Mouse (Mus musculus): ENCODE measurements around the gene Prelid3b. TPM values are rescaled to one million over a fixed set of nuclear protein-coding genes. Genes with fewer than 3 reads are reported as not detected.

Gene Prelid3b
- total RNA-seq (2014; rRNA removed) (68.7 and 77.2 TPM in 2 replicates), polyA plus RNA-seq (2015; fragmentation: Nextera tagmentation; extraction: Ambion mirVana) (106 and 107 TPM in 2 replicates)

- Histone ChIP-seq H3K4me2 (ENCODE audit: low read depth) (peak within 1 kb of the TSS; percentile 67), H3K4me3 (ENCODE audit: low read depth, low read length) (peak within 1 kb of the TSS; percentile 66), H3K27ac (ENCODE audit: low read depth, low read length) (0 out of 2 replicates have a peak within 1 kb of the TSS, but pooled peaks have one; percentile 50), H3K4me1 (ENCODE audit: insufficient read depth) (no peaks in the 10 kb centered on the region), H3K36me3 (ENCODE audit: insufficient read depth) (peaks cover 6% of the 10 kb centered on the region; the same call in 1 of the 2 replicates), H3K9me3 (ENCODE audit: low read length) (no peaks in the 10 kb centered on the region), H3K27me3 (ENCODE audit: insufficient read depth, low read length) (no peaks in the 10 kb centered on the region), H3K9ac (peak within 1 kb of the TSS; percentile 61)
- DNase-seq (peak; percentile 99), ATAC-seq (peak; percentile 99)
- no peak for TF ChIP-seq CTCF (IDR thresholded peaks at IDR 0.05; ENCODE audit: low read depth)
- WGBS = 4% methylated on average over 53 of the region's 53 CpGs
These were observed at the start of gene Prelid3b for GRCm38 (mm10) chr2:174472818-174473549. TSS of gene Prelid3b (minus strand) at chr2:174473081.

DNA sequence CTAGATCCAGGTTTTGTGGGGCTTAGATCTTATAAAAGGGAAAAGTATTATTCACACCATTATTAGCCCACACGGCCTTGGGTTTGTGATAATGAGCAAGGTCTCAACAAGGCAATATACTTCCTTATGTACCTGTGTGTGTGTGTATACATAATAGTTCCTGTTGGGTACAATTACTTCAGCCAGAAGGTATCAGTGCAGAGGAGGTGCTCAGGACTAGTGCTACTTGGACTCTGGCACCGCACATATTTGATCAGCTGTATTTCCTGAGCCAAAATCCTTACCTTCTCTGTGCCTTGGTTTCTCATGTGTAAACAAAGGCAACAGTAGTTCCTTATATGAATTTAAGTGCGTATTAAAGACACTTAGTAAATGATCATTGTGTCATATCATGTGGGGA, 49.3 kb upstream of the Prelid3b start:
- H3K9me3 ChIP-seq (ENCODE audit: low read length) = no peaks in the 10 kb centered on the region
- no peak overlapping the region for H3K4me2 ChIP-seq (ENCODE audit: low read depth)
- no peak overlapping the region for H3K4me3 ChIP-seq (ENCODE audit: low read depth, low read length)
- no peaks in the 10 kb centered on the region for H3K36me3 ChIP-seq (ENCODE audit: insufficient read depth)
- no peak for TF ChIP-seq CTCF (IDR thresholded peaks at IDR 0.05; ENCODE audit: low read depth)
- WGBS = 95% methylated on average over 3 of the region's 3 CpGs
- H3K27me3 ChIP-seq (ENCODE audit: insufficient read depth, low read length) = no peaks in the 10 kb centered on the region
- H3K4me1 ChIP-seq (ENCODE audit: insufficient read depth) = no peaks in the 10 kb centered on the region
- no peak overlapping the region for H3K9ac ChIP-seq
- no peak overlapping the region for H3K27ac ChIP-seq (ENCODE audit: low read depth, low read length)
- no peak for ATAC-seq
- DNase-seq = no peak

- Histone ChIP-seq H3K36me3 (ENCODE audit: insufficient read depth) (no peaks in the 10 kb centered on the region), H3K4me1 (ENCODE audit: insufficient read depth) (no peaks in the 10 kb centered on the region), H3K9me3 (ENCODE audit: low read length) (no peaks in the 10 kb centered on the region), H3K4me3 (ENCODE audit: low read depth, low read length) (no peak overlapping the region), H3K4me2 (ENCODE audit: low read depth) (no peak overlapping the region), H3K27ac (ENCODE audit: low read depth, low read length) (no peak overlapping the region), H3K27me3 (ENCODE audit: insufficient read depth, low read length) (no peaks in the 10 kb centered on the region), H3K9ac (no peak overlapping the region)
- WGBS = 69% methylated on average over 8 of the region's 8 CpGs
- no peak for TF ChIP-seq CTCF (IDR thresholded peaks at IDR 0.05; ENCODE audit: low read depth)
- ATAC-seq (no peak), DNase-seq (no peak)
These were observed 44.5 kb upstream of the Prelid3b start for GRCm38 (mm10) chr2:174517141-174518079.

- H3K4me1 ChIP-seq (ENCODE audit: insufficient read depth) = no peaks in the 10 kb centered on the region
These were observed 42.0 kb upstream of the Prelid3b start for GRCm38 (mm10) chr2:174514887-174515286.

GRCm38 (mm10) chr2:174513827-174514226, 40.9 kb upstream of the Prelid3b start:
- DNase-seq = no peak
- no peaks in the 10 kb centered on the region for H3K27me3 ChIP-seq (ENCODE audit: insufficient read depth, low read length)
- no peaks in the 10 kb centered on the region for H3K36me3 ChIP-seq (ENCODE audit: insufficient read depth)
- no peaks in the 10 kb centered on the region for H3K9me3 ChIP-seq (ENCODE audit: low read length)
- no peak for ATAC-seq
- H3K4me2 ChIP-seq (ENCODE audit: low read depth) = no peak overlapping the region
- H3K4me1 ChIP-seq (ENCODE audit: insufficient read depth) = no peaks in the 10 kb centered on the region
- TF ChIP-seq CTCF (IDR thresholded peaks at IDR 0.05; ENCODE audit: low read depth) = no peak
- WGBS = 66% methylated on average over 5 of the region's 5 CpGs
- H3K9ac ChIP-seq = no peak overlapping the region
- no peak overlapping the region for H3K27ac ChIP-seq (ENCODE audit: low read depth, low read length)
- no peak overlapping the region for H3K4me3 ChIP-seq (ENCODE audit: low read depth, low read length)

More at GRCm38 (mm10) chr2:174514887-174515286, 42.0 kb upstream of the Prelid3b start:
- no peak overlapping the region for H3K9ac ChIP-seq
- H3K27me3 ChIP-seq (ENCODE audit: insufficient read depth, low read length) = no peaks in the 10 kb centered on the region
- H3K4me2 ChIP-seq (ENCODE audit: low read depth) = no peak overlapping the region
- H3K27ac ChIP-seq (ENCODE audit: low read depth, low read length) = no peak overlapping the region
- ATAC-seq (no peak), DNase-seq (no peak)
- H3K4me3 ChIP-seq (ENCODE audit: low read depth, low read length) = no peak overlapping the region
- no peaks in the 10 kb centered on the region for H3K9me3 ChIP-seq (ENCODE audit: low read length)
- WGBS = 77% methylated on average over 4 of the region's 4 CpGs
- H3K36me3 ChIP-seq (ENCODE audit: insufficient read depth) = no peaks in the 10 kb centered on the region
- no peak for TF ChIP-seq CTCF (IDR thresholded peaks at IDR 0.05; ENCODE audit: low read depth)

DNA sequence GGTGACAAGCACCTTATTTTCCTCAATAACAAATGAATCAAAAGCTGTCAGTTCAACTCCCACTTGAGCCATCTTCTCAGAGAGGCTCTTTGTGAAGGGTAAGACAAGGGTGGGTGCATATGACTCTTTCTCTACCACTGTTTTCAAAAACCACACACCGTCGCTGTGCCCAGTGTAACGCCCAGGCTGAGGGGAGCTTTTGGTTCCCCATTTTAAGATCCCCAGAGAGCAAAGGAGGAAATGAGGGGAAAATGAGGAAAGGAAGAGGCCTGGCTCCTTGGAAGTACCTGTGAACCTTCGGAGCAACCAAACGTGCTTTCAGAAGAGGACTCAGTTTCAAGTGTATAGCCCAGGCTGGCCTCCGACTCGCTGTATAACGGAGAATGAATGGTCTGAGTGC, 36.9 kb upstream of the Prelid3b start:
- no peak overlapping the region for H3K27ac ChIP-seq (ENCODE audit: low read depth, low read length)
- no peaks in the 10 kb centered on the region for H3K27me3 ChIP-seq (ENCODE audit: insufficient read depth, low read length)
- TF ChIP-seq CTCF (IDR thresholded peaks at IDR 0.05; ENCODE audit: low read depth) = no peak
- no peaks in the 10 kb centered on the region for H3K4me1 ChIP-seq (ENCODE audit: insufficient read depth)
- no peaks in the 10 kb centered on the region for H3K36me3 ChIP-seq (ENCODE audit: insufficient read depth)
- H3K9ac ChIP-seq = no peak overlapping the region
- ATAC-seq (no peak), DNase-seq (no peak)
- H3K9me3 ChIP-seq (ENCODE audit: low read length) = no peaks in the 10 kb centered on the region
- 92% methylated on average over 8 of the region's 8 CpGs for WGBS
- H3K4me2 ChIP-seq (ENCODE audit: low read depth) = no peak overlapping the region
- no peak overlapping the region for H3K4me3 ChIP-seq (ENCODE audit: low read depth, low read length)

Measured in forebrain, postnatal 0 days (tissue).